Mouse (Mus musculus) T-cell, adult 2 months (primary cell): ENCODE results near the gene Gli3.

Experiments used
- DNase-seq: peaks from one replicate; pipeline ENCODE4 v3.0.0; 2022; ENCODE audit warnings: low spot score

The Gli3 gene

DNA sequence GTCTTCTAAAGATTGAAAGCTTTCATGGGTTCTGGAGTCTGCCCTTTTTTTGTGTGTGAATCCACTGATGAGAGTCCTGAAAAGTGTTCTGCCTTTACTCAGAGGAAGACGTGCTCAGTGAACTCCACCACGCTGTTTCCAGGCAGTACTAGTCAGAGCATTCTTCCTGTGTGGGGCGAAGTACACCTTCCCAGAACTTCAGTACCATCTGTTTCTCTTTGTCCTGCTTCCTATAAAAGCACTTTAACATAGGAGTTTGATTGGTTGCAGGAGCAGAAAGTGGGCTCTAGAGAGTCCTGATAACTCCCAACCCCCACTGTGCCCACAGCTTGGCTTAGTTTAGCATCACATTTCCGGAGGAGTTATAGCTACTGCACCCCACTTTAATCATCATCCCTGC, 32.8 kb downstream of the Gli3 start:
- no peak for DNase-seq

DNA sequence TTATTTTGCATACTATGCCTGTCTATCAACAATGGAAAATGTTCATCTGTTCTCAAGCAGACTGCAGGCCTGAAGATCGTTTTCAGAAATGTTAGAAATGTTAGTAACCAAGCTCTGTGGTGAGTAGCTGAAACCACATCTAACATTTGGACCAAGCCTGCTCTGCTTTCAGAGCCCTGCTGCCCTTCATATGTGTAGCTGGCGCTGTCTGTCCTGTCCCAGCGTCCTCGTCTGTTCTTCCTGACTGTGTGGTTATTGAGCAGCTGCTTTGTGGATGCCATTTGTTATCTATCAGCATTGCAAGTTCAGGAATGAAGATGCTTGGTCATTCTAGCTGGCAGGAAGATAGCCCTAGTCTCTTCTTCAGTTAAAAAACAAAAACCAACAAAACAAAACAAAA, 35.3 kb downstream of the Gli3 start:
- DNase-seq: no peak

GRCm38 (mm10) chr13:15510925-15511324, 47.9 kb downstream of the Gli3 start:
- no peak for DNase-seq

GRCm38 (mm10) chr13:15513114-15513513, 50.1 kb downstream of the Gli3 start:
- no peak for DNase-seq

- DNase-seq: no peak
Observed at GRCm38 (mm10) chr13:15514082-15514481, 51.0 kb downstream of the Gli3 start.

DNA sequence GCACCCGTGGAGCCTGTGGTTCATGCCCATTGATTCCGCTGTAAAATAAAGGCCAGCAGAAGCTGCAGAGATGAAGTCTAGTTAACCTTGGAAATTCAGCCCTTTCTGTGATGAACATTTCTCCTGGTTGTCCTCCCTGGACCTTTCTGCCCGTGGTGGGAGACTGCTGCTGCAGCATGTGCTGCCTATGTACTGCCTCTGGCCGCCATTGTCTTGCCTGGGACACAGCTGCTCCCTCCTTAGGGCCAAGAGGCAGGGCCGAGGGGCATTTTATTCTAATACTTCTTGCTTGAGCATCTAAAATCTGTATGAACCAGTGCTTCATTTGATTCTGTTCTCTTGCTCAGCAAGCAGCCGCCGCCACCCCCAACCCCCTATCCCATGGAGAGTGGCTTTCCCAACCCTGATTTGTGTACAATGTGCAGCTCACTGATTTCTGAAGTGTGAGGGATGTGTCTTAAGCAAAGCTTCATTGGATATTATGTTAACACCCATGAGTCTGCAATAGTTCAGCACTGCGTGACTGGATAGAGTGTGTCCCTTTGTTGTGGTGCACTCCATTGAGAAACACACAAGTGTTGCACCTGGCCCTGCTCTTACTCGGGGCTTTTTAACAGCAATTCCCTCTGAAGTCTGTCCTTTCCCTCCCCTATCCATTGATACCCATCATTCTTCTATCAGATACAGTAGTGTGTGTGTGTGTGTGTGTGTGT, 54.2 kb downstream of the Gli3 start:
- DNase-seq: no peak

DNA sequence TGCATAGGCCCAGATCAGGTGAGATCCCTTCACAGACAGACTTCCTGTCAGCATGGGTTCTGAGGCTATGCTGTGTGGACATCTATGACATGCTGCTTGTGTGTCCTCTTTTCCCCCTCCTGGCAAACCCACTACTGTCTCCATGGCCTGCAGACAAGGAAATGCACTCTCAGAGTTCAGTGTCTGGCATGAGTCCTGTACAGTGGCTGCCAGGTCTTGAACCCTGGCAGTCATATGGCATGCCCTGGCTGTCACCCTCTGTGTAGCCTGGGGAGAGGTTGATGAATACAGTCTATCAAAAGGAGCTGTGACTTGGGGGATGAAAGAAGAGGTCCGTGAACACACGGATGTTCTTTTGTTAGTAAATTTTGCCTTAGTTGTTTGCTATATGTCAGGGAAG, 57.3 kb downstream of the Gli3 start:
- no peak for DNase-seq

GRCm38 (mm10) chr13:15522153-15522552, 59.1 kb downstream of the Gli3 start:
- DNase-seq: no peak

DNA sequence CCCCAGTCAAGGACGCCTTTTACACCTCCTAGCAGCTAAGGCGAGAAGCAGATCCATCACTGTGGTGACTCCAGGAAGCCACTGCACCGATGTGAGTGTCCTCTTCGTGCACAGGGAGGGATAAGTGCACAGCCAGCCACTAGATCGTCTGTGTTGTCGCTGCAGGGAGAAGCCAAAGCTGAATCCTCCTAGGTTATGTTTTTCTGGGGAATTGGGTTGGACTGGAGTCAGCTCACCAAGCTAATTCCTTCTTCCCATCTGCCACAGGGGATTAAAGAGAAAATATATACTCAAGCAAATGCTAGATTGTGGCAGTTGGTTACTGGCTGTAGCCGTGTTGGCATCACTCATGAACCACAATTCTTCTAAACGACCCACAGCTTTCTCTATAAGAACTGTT, 61.2 kb downstream of the Gli3 start:
- no peak for DNase-seq

DNA sequence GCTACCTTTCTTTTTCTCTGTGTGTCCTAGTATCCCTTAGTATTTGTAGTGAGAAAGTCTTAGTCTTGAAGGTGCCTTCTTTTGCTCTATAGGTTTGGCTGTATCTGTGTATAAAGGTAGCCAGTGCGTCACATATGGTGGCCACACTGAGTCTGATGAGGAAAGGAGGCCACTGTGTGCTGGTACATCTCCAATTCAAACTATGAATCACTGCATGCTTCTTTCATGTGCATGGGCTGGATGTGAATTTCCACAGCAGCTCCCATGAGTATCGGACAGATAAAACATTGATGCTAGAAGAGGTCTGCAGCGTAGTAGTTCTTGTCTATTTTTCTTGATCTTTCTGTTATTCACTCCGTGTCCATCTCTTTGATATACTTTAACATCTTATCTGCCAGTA, 63.7 kb downstream of the Gli3 start:
- DNase-seq: no peak

DNA sequence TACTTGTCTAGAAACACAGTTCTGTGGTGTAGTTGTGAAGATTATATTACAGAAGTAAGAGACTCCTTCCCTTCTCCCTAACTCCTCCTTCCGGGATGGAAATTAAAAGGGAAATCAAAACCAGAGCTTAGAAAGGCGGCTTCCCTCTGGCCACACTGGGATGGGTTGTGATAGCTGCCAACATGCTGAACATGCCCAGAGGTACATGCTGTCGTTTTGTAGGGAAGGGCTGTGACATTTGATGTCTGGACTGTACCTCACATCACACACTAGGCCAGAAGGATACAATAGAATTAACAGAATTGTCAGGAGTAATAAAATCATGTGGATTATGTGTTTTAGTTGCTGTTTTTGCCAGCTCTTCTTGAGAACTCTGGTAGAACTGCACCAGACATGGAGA, 68.5 kb downstream of the Gli3 start:
- no peak for DNase-seq

DNA sequence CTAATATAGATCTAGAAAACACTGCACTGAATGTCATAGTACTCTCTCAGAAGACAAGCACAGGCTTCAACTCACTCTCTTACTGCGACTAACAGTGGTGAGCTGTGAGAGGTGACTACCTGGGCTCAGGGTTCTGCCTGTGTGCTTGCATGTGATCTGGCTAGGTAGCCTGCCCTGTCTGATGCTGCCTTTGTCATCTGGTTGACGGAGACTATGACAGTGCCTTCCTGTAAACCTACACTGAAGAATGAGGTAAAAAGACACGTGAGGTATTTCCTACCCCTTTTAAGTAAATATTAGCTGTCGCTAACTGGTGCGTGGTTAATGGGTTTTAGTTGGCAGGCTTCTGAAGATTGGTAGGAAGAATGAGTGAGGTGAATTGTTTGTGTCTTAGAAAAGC, 74.2 kb downstream of the Gli3 start:
- DNase-seq: no peak

DNA sequence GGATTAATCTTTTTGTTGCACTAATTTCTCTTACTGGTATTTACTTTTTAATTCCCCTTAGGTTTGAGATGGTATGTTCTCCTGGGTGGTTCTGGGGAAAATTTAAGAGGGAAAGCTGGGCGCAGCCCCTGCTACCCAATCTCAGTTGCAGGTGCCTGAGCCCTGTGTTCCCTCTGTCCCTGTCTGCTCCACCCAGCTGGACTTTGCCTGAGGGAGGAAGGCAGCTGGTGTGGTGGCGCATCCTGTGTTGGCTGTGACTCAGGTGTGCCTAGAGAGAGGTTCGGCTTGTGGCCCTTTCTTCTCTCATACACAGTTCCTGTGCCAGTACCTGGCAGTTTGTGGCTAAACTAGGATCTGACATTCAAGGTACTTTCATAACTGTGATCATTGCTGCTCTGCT, 74.6 kb downstream of the Gli3 start:
- no peak for DNase-seq

DNA sequence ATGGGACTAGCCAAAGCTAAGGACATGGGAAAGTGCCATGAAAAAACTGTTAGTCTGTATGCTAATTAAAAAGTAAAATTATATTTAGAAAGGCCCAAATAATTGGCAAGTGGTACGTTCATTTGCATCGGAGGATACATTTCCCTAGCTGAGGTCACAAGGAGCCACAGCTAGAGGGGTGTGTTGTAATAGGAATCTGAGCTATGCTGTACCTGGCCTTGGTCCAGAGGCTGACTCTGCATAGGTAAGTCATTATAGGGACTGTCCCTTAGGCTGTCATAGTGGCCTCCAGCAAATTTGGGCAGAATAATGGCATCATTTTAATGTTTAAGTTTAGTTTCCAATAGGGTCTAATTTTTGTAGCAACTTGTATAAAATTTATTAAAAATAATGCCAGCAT, 75.4 kb downstream of the Gli3 start:
- DNase-seq: no peak

- no peak for DNase-seq
Observed at GRCm38 (mm10) chr13:15542053-15542452, 79.0 kb downstream of the Gli3 start.

- DNase-seq: no peak
Observed at GRCm38 (mm10) chr13:15543169-15543887, 80.3 kb downstream of the Gli3 start.

DNA sequence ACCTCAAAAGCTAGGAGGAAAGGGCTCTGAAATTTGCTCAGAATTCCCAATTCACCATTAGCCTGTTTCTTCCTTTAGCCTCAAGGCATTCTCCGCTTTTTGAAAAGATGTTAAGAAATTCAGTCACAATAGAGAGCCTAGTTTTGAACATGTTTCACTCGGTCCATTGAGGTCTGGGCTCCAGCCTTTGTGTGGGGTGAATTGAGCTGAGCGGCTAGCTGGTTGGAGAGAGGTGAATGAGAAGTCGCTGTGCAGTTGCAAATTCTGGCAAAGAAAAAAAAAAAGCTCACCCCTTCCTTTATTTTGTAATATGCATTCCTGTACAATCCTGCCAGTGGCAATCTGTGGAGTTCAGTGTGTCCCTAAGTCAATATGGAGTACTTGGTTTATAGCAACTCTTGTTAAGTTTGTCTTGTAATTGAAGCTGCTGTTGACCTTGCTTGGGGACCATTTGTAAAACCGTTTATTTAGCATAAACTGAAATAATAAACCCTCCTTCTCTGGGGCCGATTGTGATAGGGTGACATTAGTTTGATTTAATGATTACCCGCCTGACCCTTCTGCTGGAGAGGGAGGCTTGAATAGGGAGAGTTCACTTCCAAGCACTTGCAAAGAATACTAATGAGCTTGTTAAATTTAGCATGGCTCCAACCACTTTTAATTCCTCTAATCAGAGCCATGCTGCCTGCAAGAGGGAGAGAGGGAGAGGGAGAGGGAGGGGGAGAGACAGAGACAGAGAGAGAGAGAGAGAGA, 81.0 kb downstream of the Gli3 start:
- DNase-seq: no peak

- DNase-seq: no peak
Observed at GRCm38 (mm10) chr13:15545346-15545896, 82.4 kb downstream of the Gli3 start.

DNA sequence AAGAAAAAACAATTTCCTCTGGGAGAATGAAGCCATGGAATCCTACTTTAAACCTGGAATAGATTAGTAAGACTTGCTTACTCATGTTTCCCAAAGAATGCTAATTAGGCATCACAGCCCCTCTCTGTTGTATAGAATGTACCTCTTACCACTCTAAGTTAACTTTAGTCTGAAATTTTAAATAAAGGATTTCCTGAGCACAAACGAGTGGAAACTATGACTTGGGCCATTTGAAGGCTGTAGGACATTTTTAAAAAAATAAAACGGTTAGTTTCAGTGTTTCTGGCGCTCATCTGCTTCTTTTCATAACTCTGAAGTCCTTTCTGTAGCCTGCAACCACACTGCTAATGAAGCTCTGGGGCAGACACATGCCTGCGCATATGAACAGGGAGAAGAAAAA, 83.2 kb downstream of the Gli3 start:
- DNase-seq: no peak

GRCm38 (mm10) chr13:15549466-15549865, 86.4 kb downstream of the Gli3 start:
- no peak for DNase-seq

GRCm38 (mm10) chr13:15550027-15550602, 87.1 kb downstream of the Gli3 start:
- DNase-seq: no peak

- no peak for DNase-seq
Observed at GRCm38 (mm10) chr13:15550731-15551130, 87.7 kb downstream of the Gli3 start.
